Mouse (Mus musculus): ENCODE measurements around the gene AI661453.
A peak's percentile ranks its signal among the peaks of the same experiment; 100 is the strongest.
"Not testable (repeated sequence)": the region's sequence is repeated elsewhere in the genome, so short reads cannot be mapped to it uniquely, and the experiment has no call there.

Gene AI661453

DNA sequence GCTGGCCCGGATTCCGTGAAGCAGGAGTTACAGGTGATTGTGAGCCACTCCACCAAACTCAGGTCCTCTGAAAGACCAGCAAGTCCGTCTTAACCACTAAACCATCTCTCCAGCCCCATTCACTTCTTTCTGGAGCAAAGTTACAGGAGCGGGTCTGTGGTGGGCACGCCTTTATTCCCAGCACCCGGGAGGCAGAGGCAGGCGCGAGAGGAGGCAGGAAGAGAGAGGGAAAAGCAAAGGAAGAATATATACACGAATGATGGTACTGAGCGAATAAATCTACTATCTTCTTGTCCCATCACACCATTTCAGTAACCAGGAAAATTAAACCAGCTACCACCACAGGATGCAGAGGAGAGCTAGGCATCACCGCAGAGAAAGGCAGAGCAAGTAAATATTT lies 65.1 kb downstream of the AI661453 start:
- no peak for DNase-seq (ENCODE audit: low read depth, low spot score)

DNA sequence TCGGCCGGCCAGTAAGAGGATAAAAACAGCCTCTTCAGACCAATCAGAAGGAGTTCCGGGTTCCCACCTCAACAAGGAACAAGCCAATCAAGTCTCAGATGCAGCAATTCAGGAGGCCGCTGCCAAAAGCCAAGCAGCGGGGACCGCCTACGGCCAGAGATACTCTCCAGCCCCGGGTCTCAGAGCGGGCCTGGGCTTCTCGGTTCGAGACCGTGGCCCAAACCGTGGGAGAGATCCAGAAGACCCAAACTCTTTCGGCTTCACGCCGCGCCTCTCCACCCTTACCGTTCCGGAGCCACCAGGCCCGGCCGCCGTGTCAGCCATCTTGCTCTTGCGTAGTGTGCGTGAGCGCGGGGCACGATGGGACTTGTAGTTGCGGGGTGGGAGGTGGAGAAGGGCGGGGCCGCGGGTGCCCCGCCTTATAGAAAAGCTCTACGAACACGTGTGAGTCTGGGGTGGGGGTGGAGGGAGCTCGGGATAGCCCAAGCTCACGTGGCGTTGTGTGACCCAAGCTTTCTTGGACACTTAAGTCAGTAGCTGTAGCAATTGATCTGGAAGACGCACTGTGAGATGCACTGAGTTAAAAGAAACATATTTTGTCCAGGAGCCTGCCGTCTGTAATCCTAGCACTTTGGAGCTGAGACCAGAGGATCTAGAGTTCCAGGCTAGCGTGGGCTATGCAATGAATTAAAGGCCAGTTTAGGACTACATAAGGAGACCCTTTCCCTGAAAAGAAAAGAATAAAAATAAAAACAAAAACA lies 65.7 kb downstream of the AI661453 start, which contains the start of gene Taf8:
Gene Taf8 (minus strand): TSS at position 347 of the 761 bp plus-strand sequence.
- DNase-seq (ENCODE audit: low read depth, low spot score) = peak; percentile 96

DNA sequence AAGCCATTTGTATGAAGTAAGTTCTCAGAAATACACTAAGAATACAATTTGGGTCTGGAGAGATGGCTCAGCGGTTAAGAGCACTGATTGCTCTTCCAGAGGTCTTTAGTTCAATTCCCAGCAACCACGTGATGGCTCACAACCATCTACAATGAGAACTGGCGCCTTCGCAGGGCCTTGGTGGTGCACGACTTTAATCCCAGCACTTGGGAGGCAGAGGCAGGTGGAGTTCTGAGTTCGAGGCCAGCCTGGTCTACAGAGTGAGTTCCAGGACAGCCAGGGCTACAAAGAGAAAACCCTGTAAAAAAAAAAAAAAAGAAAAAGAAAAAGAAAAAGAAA lies 66.3 kb downstream of the AI661453 start:
- not testable (repeated sequence) for DNase-seq (ENCODE audit: low read depth, low spot score)

DNA sequence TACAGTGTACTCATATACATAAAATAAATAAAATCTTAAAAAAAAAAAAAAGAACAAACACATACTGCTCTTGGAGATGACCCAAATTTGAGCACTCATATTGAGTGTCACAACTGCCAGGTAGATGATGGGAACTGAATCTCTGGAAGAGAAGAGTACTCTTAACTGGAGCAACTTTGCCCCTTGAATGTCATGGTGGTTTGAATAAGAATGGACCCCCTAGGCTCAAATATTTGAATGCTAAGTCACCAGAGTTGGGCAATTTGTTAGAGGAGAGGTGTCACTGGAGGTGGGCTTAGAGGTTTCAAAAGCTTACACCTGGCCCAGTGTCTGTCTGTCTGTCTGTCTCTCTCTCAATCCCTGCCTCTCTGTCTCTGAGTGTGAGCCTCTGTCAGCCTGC lies 67.3 kb downstream of the AI661453 start:
- DNase-seq (ENCODE audit: low read depth, low spot score) = no peak

DNA sequence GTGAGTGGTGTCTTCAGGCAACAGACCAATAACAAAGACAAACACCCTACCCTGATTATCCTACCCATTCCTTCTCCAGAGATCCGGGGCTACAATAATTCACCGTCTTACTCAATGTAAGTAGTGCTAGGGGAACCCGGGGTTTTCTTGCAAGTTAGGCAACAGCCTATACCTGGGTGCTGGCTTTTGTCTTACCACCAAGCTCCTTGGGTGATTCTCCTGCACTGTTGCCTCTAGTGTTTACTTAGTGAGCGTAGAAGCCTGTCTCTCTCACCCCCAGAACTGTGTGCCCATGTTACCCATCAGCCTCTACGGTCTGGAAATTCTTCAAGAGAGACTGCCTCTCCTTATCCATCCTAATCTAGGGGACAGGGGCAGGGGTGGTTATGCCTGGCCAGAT lies 67.8 kb downstream of the AI661453 start:
- no peak for DNase-seq (ENCODE audit: low read depth, low spot score)

DNA sequence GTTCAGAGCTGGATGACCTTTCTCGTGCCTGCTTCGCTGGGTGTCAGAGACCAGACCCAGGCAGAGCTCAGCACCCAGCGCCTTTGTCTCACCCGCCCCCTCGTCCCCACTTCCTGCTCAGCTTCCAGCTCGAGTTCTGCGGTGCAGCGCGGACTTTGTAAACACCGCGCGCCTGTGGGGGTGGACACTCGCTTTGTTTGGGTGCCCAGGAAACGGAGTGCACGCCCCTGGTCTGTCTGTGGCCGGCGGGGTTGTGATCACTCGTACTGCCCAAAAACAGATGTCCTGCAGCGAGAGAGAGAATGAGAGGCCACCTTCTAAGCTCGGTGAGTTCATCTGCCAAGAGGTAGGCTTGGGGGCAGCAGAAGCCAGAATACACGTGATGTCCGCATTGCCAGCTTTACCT lies 68.5 kb downstream of the AI661453 start, which contains the start of gene Ccnd3:
Gene Ccnd3 (plus strand): TSS at position 111 of the 406 bp plus-strand sequence.
- DNase-seq (ENCODE audit: low read depth, low spot score) = peak; percentile 86

DNA sequence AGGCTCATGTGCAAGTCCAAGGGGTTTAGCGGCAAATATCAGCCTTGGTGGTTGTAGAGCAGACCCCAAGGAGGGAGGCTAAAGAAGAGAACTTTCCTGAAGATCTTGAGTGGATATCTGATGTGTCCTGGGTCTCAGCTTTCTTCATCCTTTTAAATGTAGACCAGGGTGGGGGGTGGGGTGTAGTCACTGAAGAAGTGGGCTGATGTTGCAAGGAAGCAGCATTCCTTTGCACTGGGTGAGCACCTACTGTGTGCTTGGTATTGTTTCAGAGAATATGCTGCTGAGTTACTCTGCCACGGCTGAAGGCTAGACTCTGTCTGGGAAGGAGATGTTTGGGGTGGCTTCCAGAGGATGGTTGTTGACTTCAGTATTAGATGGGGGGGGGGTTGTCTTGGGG lies 69.2 kb downstream of the AI661453 start:
- DNase-seq (ENCODE audit: low read depth, low spot score) = no peak

DNA sequence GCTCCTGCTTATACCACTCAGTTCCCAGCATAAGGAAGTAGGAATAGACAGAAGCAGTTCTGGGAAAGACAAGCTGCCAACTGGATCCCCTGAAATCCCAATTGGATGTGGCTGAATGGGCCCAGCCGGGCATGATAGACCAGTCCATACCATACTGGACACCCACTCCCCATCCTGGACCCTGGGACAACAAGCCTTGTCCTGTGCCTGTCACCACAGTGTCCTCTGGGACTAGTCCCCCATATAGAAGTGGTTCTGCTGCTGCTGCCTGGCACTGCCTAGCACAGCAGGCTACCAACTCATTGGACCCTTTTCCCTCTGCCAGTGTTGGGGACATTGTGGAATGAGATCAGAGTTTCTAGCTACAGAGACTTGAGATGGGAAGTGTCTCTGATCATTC lies 69.6 kb downstream of the AI661453 start:
- no peak for DNase-seq (ENCODE audit: low read depth, low spot score)

DNA sequence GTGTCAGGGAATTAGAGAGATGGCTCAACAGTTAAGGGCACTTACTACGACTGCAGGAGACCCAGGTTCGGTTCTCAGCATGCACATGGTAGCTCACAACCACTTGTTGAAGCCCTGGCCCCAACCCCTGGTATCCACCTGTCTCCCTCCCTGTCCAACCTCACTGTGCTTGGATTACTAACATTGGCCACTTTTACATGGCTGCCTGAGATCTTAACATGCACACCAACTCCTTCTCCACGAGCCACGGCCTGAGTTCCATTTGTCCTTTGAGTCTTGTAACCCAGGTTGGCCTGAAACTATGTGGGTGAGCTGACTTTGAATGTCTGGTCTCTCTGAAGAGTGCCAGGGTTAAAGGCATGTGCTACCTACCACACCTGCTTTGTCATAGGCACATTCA lies 70.3 kb downstream of the AI661453 start:
- DNase-seq (ENCODE audit: low read depth, low spot score) = no peak

DNA sequence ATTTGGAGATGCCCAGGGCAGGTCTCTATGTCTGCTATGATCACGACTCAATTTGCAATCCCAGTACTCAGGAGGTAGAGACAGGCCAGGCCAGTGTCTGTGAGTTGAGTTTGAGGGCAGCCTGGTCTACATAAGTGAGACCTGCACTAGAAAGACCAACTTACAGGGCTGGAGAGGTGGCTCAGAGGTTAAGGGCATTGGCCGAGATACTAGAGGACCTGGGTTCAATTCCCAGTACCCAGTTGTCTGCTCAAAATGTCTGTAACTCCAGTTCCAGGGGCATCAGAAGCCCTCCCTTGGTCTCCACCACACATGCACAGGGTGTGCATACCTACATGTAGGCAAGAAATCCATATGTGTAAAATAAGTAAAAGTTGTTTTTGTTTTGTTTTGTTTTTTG lies 71.1 kb downstream of the AI661453 start:
- no peak for DNase-seq (ENCODE audit: low read depth, low spot score)

DNA sequence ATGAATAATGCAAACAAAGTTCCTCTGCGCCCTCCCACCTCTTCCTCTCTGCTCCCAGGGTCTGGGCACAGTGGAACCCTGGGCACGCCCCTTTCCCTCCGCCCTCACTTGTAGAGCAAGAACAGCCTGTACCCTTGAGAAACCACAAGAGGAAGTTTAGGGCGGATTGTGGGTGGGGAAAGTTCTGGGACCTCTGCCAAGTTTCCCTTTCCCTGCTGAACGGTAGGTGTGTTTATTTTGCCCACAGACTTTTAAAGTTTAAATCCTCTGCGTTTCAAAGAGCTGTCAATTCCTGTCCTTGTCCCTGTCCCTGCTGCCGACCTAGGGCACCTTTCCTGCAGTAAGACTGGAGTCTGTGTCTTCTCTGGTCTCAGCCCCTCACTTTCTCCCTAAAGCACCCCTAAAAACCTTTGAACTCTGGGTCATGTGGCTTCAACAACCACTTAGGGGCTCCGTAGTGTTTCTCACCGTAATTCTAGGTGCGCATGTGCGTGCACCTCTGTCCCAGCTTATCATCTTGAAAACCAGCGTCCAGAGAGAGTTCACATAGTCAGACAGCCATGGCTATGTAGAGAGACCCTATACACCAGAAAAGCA lies 71.7 kb downstream of the AI661453 start:
- peak; percentile 98 for DNase-seq (ENCODE audit: low read depth, low spot score)

DNA sequence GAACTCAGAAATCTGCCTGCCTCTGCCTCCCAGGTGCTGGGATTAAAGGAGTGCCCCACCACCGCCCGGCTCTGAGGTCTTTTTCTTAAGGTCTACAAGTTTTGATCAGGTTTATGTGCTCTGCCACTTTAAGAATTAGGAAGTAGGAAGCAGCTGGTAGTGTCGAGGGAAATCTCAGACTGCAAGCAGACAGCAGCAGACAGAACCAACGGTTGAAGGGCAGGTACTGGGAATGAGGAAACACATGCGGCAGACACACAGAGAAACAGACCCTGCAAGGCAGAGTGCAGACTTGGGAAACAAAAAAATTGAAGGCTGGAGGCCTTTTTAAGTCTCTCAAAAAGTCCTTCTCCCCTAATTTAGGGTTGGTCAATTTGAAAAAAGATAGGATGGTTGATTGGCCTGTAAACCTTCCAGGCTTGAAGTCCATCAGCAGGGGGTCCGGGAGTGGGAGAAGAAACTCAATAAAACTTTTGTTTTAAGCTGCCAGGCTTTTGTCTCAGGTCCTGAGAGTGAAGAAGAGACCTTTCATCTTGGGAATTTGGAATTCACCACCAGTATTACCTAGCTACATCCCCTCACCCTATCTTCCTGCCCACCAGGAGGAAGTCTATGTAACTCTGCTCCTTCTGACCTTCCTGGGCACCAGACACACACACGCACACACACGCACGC lies 72.8 kb downstream of the AI661453 start:
- DNase-seq (ENCODE audit: low read depth, low spot score) = peak; percentile 31

DNA sequence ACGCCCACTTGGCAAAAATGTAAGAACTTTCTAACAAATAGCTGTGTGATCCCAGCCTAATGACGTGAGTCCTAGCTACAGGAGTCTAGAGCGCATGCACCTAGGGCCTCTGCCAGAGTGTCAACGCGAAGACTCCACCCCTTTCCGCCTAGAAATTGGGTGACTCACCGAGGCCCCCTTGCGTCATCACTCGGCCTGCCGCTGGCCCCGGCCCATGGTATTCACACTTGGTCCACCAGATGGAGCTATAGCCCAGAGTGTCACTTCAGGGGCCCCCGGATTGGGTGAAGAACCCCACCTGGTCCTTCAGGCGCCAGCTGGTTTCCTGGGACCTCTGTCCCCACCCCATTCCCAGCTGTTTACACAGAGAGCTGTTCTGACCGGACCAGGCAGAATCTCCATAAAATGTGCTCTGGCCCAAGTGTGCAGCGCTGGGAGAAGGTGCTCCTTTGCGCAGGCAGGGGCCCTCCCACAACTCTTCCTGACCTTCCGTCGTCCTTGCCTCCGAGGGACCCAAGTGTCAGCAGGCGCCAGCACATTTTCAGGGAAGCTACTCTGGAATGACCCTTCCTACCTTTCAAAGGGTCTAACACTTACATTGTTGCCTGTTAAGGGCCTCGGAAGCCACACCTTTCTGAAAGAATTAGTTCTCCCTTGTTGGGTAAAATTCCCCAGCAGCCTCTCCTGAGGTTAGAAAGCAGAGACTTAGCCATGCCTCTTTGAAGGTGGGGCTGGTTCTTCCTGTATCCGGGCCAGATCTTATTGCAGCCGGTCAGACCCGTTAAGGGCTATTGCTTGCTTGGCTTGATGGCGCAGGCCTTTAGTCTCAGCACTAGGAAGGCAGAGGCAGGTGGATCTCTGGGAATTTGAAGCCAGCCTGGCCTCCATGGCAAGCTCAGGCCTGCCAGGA lies 75.0 kb downstream of the AI661453 start:
- peak; percentile 96 for DNase-seq (ENCODE audit: low read depth, low spot score)

DNA sequence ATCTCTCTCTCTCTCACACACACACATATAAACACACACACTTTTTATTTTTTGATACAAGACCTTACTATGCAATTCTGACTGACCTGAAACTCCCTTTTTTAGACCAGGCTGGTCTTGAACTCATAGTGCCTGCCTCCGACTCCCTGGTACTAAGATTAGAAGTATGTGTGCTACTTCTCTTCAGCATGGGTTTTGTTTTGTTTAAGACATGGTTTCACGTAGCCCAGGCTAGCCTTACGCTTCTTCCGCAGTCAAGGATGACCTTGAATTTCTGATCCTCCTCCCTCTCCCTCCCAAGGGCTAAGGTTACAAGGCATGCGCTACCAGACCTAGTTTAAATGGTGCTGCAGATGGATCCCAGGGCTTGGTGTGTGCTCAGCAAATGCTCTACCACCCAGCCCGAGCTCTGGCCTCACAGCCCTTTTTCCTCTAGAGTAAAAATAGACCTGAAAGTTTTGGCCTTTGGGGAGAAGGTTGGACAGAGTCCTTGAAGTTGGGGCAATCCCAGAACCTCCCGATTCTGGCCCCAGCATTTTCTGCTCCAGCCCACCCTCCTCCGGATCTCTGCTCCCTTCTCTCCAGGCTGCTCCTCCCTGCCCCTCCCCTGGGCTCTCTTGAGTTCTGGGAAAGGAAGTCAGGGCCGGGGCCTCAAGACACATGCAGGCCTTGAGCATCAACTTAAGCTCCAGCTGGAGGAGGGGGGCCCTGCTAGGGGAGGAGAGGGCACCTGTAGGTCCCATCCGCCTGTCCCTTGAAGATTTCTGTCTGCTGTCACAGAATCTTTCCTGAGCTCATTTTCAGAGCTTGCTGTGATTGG lies 76.8 kb downstream of the AI661453 start:
- no peak for DNase-seq (ENCODE audit: low read depth, low spot score)

DNA sequence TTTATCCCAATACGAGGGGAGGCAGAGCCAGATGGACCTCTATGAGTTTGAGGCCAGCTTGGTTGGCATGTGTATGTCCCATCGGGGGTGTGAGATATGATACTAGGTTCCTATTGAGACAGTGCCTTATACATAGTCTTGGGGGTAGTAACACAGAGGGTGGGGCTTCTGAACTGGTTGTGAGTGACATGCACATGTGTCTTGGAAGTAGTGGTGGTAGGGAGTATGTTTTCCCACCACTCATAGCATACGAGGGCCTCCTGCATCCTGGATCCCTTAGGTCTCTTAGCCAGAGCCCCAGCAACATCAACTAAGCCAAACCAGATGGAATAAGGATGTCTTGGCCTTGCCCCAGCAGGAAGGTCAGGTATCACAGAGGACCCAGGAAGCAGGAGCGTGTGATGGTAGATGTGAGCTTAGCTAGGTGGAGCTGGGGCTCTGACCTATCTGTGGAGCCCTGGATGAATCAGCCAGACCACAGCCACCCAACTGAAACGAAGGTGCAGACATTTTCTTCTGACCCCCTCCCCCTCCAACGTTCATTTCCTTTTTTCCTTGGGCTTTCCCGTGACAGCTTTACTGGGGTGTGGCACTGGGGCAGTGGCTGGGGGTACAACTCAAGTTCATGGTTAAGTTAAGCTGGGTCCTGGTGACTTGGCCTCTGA lies 78.9 kb downstream of the AI661453 start:
- peak; percentile 66 for DNase-seq (ENCODE audit: low read depth, low spot score)

DNA sequence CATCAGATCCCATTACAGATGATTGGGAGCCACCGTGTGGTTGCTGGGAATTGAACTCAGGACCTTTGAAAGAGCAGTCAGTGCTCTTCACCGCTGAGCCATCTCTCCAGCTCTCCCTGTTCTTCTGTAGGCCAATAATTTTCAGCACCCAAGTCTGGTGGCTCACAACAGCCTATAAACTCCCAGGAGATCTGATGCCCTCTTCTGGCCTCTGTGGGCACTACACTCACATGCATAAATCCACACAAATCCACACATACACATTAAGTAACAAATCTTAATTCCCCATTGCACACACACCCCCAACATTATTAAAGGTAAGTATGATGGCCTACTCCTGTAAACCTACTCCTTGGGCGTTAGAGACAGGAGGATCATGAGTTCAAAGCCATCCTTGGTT lies 79.8 kb downstream of the AI661453 start:
- DNase-seq (ENCODE audit: low read depth, low spot score) = peak; percentile 45

DNA sequence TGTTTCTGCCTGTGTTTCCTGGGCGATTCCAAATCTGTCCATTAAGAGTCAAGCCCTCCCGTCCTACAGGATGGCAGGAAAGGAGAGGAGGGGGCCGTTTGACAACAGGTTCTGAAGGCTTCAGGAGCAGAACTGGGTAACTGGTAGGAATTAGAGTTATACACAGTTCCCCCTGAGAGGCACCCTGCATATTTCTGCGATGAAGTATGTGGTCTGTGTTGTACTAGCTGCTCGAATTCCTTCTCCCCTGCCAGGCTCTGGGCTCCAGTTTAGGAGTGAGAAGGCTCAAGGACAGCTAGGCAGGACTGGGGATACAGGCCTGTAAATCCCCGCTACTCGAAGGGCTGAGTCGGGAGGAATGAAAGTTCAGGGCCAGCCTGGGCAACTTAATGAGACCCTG lies 81.8 kb downstream of the AI661453 start:
- DNase-seq (ENCODE audit: low read depth, low spot score) = no peak

All from CD4-positive helper T cell, adult 2 months (primary cell).